Mouse (Mus musculus) liver, embryonic 11.5 days (tissue): ENCODE data around the gene Sf3b1. TPM values are rescaled to one million over a fixed set of nuclear protein-coding genes. Genes with fewer than 3 reads are reported as not detected.
"Not testable (repeated sequence)": the region's sequence is repeated elsewhere in the genome, so short reads cannot be mapped to it uniquely, and the experiment has no call there.

ENCODE experiments used
- ATAC-seq: fragments of 200-750 bp; cut with Nextera tagmentation; replicated peaks from 2 replicates; pipeline ENCODE4 v1.8.0; 2017; ENCODE audit warnings: moderate number of reproducible peaks, mild to moderate bottlenecking, moderate TSS enrichment, moderate library complexity; ENCODE audit not compliant: low FRiP score
- DNase-seq: peaks from one replicate; pipeline ENCODE4 v3.0.0-alpha.2; 2017; ENCODE audit warnings: low spot score
- H3K27ac ChIP-seq: fragments of 300-500 bp; sonication (generic); 2 replicates; pipeline ENCODE4 v1.5.1; 2014; ENCODE audit warnings: mild to moderate bottlenecking, low read depth, low read length, control low read depth
- H3K27me3 ChIP-seq: fragments of 300-500 bp; sonication (generic); replicated peaks from 2 replicates; pipeline ENCODE4 v1.6.1; 2014; ENCODE audit warnings: low read length, mixed read lengths; ENCODE audit not compliant: control insufficient read depth, insufficient read depth
- H3K36me3 ChIP-seq: fragments of 300-500 bp; sonication (generic); 2 replicates; pipeline ENCODE4 v1.6.1; 2014; ENCODE audit warnings: mild to moderate bottlenecking, low read length, moderate library complexity, mixed read lengths; ENCODE audit not compliant: control insufficient read depth, insufficient read depth
- H3K4me1 ChIP-seq: fragments of 300-500 bp; sonication (generic); replicated peaks from 2 replicates; pipeline ENCODE4 v1.6.1; 2014; ENCODE audit warnings: low read length, mixed read lengths; ENCODE audit not compliant: control insufficient read depth, insufficient read depth
- H3K4me2 ChIP-seq: fragments of 300-500 bp; sonication (generic); 2 replicates; pipeline ENCODE4 v1.6.1; 2014; ENCODE audit warnings: mild to moderate bottlenecking, control low read depth, moderate library complexity
- H3K4me3 ChIP-seq: fragments of 300-500 bp; sonication (generic); 2 replicates; pipeline ENCODE4 v1.5.1; 2014; ENCODE audit warnings: low read depth, low read length, control low read depth
- H3K9ac ChIP-seq: fragments of 300-500 bp; sonication (generic); 2 replicates; pipeline ENCODE4 v1.6.1; 2014; ENCODE audit warnings: low read depth, low read length, control low read depth
- H3K9me3 ChIP-seq: fragments of 300-500 bp; sonication (generic); 2 replicates; pipeline ENCODE4 v1.6.1; 2016; ENCODE audit warnings: low read length, inconsistent platforms, mixed read lengths; ENCODE audit not compliant: control insufficient read depth
- WGBS: fragments of 180-500 bp; shearing (Covaris S2); extraction: QIAGEN DNeasy Blood & Tissue Kit; methylation state at CpG from one replicate; pipeline ENCODE4 v1.1.7; 2014; 5-methylcytosine and 5-hydroxymethylcytosine counted together
- polyA plus RNA-seq: library from polyadenylated mRNA; unstranded; fragments of >200 nt; fragmentation: Nextera tagmentation; extraction: Ambion mirVana; gene quantifications from 2 replicates; pipeline ENCODE4 v1.2.1, GENCODE M21; 2014

Gene Sf3b1
- polyA plus RNA-seq, 1 experiment from 2014 or later = 223 TPM

DNA sequence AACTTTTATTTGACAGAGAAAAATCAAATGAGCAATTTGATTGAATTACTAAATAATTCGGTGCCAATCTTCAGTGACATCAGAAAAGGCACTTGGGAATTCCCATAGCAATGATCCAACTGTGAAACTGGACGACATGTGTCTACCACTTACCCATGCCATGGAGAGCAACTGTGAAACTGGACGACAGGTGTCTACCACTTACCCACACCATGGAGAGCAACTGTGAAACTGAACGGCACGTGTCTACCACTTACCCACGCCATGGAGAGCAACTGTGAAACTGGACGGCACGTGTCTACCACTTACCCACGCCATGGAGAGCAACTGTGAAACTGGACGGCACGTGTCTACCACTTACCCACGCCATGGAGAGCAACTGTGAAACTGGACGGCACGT, 70.3 kb downstream of the Sf3b1 start:
- H3K27ac ChIP-seq, H3K9me3 ChIP-seq, H3K4me2 ChIP-seq, H3K4me3 ChIP-seq, DNase-seq, H3K27me3 ChIP-seq, ATAC-seq, H3K36me3 ChIP-seq, H3K9ac ChIP-seq, H3K4me1 ChIP-seq: not testable (repeated sequence)
- WGBS = 85% methylated on average over 9 of the region's 14 CpGs

DNA sequence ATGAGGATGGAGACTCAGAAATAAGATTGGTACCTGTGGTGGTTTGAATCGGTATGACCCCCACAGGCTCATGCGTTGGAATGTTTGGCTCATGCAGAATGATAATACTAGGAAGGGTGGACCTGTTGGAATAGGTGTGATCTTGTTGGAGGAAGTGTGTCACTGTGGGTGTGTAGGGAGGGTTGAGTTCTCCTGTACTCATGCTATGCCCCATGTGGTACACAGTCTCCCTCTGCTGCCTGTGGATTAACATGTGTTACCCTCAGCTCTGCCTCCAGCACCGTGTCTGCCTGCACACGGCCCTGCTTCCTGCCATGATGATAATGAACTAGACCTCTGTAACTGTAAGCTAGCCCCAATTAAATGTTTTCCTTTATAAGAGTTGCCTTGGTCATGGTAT, 72.4 kb downstream of the Sf3b1 start:
- H3K4me2 ChIP-seq = no peak overlapping the region
- ATAC-seq (no peak), DNase-seq (no peak)
- H3K36me3 ChIP-seq = no peaks in the 10 kb centered on the region
- no peak overlapping the region for H3K27ac ChIP-seq
- H3K9ac ChIP-seq = no peak overlapping the region
- no peaks in the 10 kb centered on the region for H3K4me1 ChIP-seq
- H3K27me3 ChIP-seq = no peaks in the 10 kb centered on the region
- no peak overlapping the region for H3K4me3 ChIP-seq
- WGBS = 78% methylated on average over 4 of the region's 4 CpGs
- H3K9me3 ChIP-seq = no peaks in the 10 kb centered on the region

DNA sequence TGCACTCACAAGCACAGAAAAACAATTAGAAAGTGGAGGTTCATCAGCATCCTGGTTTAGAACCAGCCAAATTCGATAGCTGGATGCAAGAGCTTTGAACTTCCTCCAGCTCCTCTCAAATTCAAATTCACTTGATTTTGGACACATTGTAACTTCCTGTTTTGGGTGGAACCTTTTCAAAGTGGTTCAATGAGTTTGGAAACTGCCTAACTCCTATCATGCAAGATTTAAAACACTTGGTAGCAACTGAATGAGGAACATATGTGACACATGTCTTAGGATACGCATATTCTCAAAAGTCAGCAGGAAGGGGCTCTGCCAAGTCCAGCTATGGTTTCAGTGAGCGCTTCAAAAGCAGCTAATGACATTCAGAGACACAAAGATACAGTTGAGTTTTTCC, 82.6 kb downstream of the Sf3b1 start:
- Histone ChIP-seq H3K36me3 (no peaks in the 10 kb centered on the region), H3K9ac (no peak overlapping the region), H3K4me1 (no peaks in the 10 kb centered on the region), H3K27me3 (no peaks in the 10 kb centered on the region), H3K9me3 (no peaks in the 10 kb centered on the region), H3K4me3 (no peak overlapping the region), H3K27ac (no peak overlapping the region), H3K4me2 (no peak overlapping the region)
- no peak for DNase-seq
- no peak for ATAC-seq
- WGBS = 69% methylated on average over 3 of the region's 3 CpGs

DNA sequence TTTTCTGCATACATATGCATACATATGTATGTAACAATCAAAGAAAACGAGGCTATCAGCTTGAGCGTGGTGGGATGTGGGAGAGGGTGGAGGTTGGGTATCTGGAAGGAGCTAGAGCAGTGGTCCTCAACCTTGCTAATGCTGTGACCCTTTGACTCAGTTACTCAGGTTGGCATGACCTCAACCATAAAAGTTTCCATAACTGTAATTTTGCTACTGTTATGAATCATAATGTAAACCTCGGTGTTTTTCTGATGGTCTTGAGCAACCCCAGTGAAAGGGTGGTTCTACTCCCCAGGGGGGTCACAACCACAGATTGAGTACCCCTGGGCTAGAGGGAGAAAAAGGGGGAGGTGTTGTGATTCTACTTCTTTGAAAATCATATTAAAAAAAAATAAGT, 91.8 kb downstream of the Sf3b1 start:
- H3K27me3 ChIP-seq = no peaks in the 10 kb centered on the region
- ATAC-seq = no peak
- H3K4me2 ChIP-seq = no peak overlapping the region
- H3K36me3 ChIP-seq = no peaks in the 10 kb centered on the region
- no peak overlapping the region for H3K27ac ChIP-seq
- DNase-seq = no peak
- no peak overlapping the region for H3K9ac ChIP-seq
- H3K4me3 ChIP-seq = no peak overlapping the region
- H3K9me3 ChIP-seq = no peaks in the 10 kb centered on the region
- H3K4me1 ChIP-seq = no peaks in the 10 kb centered on the region
- WGBS = 82% methylated on average over 3 of the region's 3 CpGs

Other genes starting within 250 kb of the Sf3b1 start
- gene Ankrd44, start 101.1 kb downstream of the Sf3b1 start, polyA plus RNA-seq = 11.8 and 12.1 TPM in 2 replicates
- 21.1 and 22.2 TPM in 2 replicates for gene Coq10b, start 25.3 kb upstream of the Sf3b1 start, polyA plus RNA-seq
- 894 and 968 TPM in 2 replicates for gene Hspe1, start 60.7 kb upstream of the Sf3b1 start, polyA plus RNA-seq
- 809 and 855 TPM in 2 replicates for gene Hspd1, start 60.8 kb upstream of the Sf3b1 start, polyA plus RNA-seq
- 82.1 and 94.4 TPM in 2 replicates for gene Mob4, start 103.8 kb upstream of the Sf3b1 start, polyA plus RNA-seq
- gene Rftn2, start 199.3 kb upstream of the Sf3b1 start, polyA plus RNA-seq = 2.3 and 2.8 TPM in 2 replicates
- gene Mars2, start 209.7 kb upstream of the Sf3b1 start, polyA plus RNA-seq = 5.6 and 5.8 TPM in 2 replicates